Mouse (Mus musculus): ENCODE data around the gene Reep6.

Reep6 gene

DNA sequence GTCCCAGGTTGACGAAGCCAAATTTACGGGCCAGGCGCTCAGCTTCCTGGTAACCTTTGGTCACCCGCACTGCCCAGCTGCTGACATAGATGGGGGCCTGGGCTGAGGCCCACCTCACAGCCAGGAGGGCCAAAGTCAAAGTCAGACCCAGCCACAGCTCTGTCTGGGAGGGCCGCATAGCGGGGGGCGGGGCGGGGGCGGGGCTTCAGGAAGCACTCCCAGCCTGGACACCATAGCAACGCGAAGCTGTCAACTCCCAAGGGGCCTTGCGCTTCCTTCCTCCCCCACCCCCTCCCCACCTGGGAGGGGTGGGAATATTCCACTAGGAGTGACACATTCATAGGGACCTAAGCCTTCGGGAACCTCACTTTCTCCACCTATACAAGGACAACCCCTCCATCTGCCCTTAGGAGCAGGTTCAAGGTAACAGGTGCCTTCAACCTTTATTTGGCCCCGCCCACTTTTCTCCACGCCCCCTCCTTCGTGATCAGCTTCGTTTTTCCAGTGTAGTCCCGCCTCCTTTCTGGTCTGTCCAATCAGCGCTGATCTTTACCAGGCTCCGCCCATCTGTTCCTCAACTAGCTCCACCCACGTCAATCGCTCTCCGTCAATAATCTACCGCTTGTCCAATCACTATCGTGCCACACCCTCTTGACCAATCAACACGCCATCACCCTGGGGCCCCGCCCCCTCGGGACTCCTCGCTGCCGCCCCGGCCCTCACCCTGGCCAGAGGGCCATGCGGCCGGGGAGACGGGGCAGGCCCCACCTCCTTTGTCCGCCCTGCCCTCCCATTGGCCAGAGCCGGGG is at the start of gene Reep6, which contains the start of gene Pcsk4:
Reep6 (plus strand) TSS at position 681 of the 809 bp plus-strand sequence.
Pcsk4 (minus strand) TSS at position 226 of the 809 bp plus-strand sequence.
- CTCF ChIA-PET: interaction anchor here (0.6 to 3.1 kb wide), 41 partner anchors 9 to 707 kb away, joined by 3 to 17 read pairs (median 4); partner anchors contain the start of genes Mum1 (in 2 of the 4), Adamtsl5 (in 1 of the 4), Apc2 (in 1 of the 4) and Dazap1 (in 1 of the 4)

DNA sequence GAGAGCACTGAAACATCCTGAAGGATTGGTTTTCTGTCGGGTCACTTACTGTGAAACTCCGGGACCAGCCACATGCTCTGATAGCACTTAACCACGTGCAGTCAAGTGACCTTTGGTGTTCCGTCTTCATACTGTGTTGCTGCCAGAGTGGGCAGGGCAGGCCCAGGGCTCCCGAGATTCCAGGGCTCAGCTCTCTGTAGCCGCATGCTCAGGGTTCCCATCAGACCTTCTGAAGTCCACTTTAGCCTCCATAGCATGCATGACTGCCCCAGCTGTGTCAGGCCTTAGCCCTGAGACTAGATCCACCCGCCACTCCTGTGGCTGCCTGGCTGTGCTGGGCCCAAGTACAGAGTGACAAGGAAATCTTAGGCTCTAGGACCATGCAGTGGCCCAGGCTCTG is 48.4 kb upstream of the Reep6 start:
- POLR2A ChIA-PET: interaction anchor here in 3 of 4 experiments (0.8 to 8.6 kb wide), 12 partner anchors 8 to 113 kb away, joined by 3 to 119 read pairs (median 4); partner anchors contain the start of genes Apc2 (in 2 of the 3), Dazap1 (in 2 of the 3), Rps15 (in 2 of the 3) and Gamt (in 1 of the 3)
- CTCF ChIA-PET: no interaction called here

More for the DNA sequence above, at the start of gene Reep6, which contains the start of gene Pcsk4:
- POLR2A ChIA-PET: interaction anchor here (0.5 to 4.9 kb wide), 104 partner anchors 8 to 949 kb away, joined by 3 to 85 read pairs (median 4); partner anchors contain the start of genes Mbd3 (in 3 of the 4), Rps15 (in 3 of the 4), Apc2 (in 2 of the 4) and Dazap1 (in 2 of the 4)

DNA sequence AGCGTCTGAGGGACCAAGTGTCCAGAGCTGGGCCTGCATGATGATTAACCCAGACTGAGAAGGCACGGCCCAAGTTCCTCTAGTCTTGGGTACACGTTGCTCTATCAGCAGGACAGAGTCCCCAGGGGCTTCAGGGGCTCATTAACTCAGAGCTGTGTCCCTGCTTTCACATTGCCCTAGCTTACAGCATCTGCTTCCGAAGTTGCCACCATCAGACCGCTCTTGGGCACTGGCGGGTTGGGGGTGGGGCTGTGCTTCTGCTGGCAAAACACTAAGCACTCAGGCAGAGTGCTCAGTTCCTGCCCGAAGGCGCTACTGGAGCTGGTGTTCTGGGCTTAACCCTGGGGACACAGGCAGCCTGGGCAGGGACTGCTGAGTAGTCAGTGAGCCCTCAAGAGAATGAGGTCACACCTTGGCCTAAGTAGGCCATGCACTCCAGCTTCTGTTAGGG is 47.8 kb upstream of the Reep6 start:
- ChIA-PET POLR2A (interaction anchor here in 3 of 4 experiments (0.7 to 4.1 kb wide), 17 partner anchors 9 to 166 kb away, joined by 3 to 49 read pairs (median 5); partner anchors contain the start of genes Dazap1 (in 2 of the 3), Rps15 (in 2 of the 3), Apc2 (in 1 of the 3) and Gamt (in 1 of the 3)), CTCF (interaction anchor here in 1 of 4 experiments (1.0 to 1.4 kb wide), 2 partner anchors 68 to 117 kb away, joined by 3 to 5 read pairs; no protein-coding TSS in a partner anchor)

DNA sequence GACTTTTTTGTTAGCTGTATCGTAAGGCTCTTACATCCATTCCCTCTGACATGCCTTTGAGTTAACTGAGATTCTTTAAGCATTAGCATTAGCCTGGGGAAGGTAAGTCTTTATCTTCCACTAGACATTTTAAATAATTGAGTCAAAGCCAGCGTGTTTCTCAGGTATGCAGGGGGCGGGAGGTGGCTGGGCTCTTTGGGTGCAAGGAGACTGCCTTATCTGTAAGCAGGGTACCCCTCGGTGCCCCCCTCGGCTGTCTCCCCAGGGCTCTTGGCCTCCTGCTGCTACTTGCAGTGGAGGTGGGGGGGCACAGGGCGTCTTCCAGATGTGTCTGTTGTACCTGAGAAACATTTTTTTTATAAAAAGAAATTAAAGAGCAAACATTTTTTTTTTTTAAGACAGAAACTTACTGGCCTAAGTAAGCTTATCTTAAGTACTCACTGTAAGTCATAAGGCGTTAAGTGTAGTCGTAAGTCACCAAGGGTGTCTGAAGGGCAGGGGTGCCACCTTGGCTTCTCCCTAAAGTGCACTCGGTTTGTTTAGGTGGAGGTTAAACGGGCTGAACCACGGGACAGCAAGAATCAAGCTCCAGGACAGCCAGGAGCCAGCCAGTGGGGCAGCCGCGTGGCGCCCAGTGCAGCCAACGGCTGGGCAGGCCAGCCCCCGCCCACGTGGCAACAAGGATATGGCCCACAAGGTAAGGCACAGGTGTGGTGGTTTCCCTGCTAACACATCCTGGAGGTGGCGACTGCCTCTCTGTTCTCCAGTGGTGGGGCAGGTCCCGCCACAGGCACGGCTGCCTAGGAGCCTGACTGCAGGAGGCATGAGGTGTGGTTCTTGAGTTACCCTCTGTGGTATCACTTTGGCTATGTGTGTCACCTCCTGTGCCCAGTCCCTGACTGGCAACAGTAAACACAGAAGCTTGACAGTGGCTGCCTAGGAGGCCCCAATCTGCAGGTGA is 47.0 kb upstream of the Reep6 start:
- POLR2A ChIA-PET: interaction anchor here (0.6 to 4.1 kb wide), 24 partner anchors 9 to 167 kb away, joined by 3 to 49 read pairs (median 5); partner anchors contain the start of genes Rps15 (in 3 of the 4), Dazap1 (in 2 of the 4), Pcsk4 (in 2 of the 4) and Reep6 (in 2 of the 4)
- CTCF ChIA-PET: interaction anchor here in 2 of 4 experiments (0.6 to 1.5 kb wide), 5 partner anchors 9 to 118 kb away, joined by 3 to 5 read pairs (median 3); no protein-coding TSS in a partner anchor

DNA sequence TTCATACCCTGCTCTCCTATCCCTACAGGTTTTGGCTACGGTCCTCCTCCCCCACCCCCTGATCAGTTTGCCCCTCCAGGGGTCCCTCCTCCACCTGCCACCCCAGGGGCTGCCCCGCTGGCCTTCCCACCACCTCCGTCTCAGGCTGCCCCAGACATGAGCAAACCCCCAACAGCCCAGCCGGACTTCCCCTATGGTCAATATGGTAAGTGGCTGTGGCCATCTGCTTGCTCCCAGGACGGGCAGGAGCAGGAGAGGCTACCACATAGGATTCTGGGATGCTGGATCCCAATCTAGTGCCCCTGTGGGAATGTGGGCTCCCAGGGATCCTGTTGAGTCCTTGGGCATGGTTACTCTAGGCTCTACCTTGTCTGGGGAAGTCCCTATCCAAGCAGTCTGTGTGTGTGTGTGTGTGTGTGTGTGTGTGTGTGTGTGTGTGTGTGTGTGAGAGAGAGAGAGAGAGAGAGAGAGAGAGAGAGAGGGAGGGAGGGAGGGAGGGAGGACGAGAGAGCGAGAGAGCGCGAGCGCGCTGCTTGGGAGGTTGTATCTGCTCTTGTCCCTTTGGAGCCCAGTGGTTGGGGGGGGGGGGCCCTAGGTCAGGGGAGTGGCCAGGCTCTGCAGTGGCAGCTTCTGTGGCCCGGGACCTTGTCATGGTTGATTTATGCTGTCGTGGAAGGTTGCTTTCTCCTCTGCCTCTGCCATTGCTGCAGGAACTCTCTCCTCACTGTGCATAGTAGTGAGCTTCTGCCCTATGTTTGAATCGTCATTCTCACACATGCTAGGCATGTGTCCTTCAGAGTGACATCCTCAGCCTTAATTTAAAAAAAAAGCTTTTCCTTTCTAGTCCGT is 44.3 kb upstream of the Reep6 start:
- CTCF ChIA-PET: interaction anchor here in 2 of 4 experiments (0.6 to 0.9 kb wide), 3 partner anchors 10 to 88 kb away, joined by 3 to 4 read pairs (median 4); no protein-coding TSS in a partner anchor
- POLR2A ChIA-PET: interaction anchor here (0.7 to 3.2 kb wide), 18 partner anchors 7 to 200 kb away, joined by 3 to 11 read pairs (median 4); partner anchors contain the start of genes Apc2 (in 2 of the 4), Gamt (in 2 of the 4) and Dazap1 (in 1 of the 4)

DNA sequence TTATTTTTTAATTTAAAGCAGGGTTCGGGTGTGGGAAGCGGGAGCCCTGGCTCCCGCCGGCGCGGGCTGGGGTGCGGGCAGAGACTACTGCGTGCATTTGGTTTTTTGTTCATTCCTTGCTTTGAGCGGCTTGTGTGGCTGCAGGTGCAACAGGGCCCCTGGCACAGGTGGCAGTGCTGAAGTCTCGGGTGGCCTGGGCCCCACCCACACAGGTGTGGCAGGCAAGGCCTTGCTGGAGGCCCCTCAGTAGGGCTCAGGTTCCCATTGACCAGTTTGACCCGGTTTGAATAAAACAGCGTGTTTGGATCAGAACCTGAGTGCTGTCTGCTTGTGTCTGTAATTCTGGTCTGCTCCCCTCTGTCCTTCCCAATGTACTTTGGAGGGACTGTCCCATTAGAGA is 41.7 kb upstream of the Reep6 start:
- CTCF ChIA-PET: interaction anchor here in 1 of 4 experiments (1.8 kb wide), 1 partner anchor 112 kb away, joined by 8 read pairs; no protein-coding TSS in a partner anchor
- POLR2A ChIA-PET: interaction anchor here in 2 of 4 experiments (1.0 to 9.9 kb wide), 9 partner anchors 11 to 62 kb away, joined by 3 to 169 read pairs (median 5); partner anchors contain the start of genes Dazap1 (in 2 of the 2), Gamt (in 2 of the 2) and Mum1 (in 1 of the 2)

DNA sequence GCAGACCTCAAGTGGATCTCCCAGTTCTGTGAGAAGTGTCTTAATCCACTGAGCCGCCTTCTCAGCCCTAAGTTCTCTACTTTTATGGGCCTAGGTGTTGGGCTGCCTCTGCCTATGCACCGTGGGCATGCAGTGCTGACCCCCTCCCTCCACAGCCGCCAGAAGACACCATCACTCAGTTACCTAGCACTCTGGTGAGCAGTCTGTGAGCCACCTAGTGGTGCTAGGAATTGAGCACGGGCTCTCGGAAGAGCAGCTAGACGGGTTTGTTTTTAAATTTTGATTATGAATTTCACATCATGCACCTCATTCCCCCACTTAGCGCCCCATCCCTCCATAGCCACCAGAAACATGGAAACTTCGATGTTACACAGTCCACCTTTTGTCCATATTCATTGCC is 41.1 kb upstream of the Reep6 start:
- POLR2A ChIA-PET: interaction anchor here in 2 of 4 experiments (0.9 to 9.9 kb wide), 11 partner anchors 11 to 113 kb away, joined by 3 to 169 read pairs (median 3); partner anchors contain the start of genes Dazap1 (in 2 of the 2), Gamt (in 2 of the 2) and Mum1 (in 1 of the 2)

DNA sequence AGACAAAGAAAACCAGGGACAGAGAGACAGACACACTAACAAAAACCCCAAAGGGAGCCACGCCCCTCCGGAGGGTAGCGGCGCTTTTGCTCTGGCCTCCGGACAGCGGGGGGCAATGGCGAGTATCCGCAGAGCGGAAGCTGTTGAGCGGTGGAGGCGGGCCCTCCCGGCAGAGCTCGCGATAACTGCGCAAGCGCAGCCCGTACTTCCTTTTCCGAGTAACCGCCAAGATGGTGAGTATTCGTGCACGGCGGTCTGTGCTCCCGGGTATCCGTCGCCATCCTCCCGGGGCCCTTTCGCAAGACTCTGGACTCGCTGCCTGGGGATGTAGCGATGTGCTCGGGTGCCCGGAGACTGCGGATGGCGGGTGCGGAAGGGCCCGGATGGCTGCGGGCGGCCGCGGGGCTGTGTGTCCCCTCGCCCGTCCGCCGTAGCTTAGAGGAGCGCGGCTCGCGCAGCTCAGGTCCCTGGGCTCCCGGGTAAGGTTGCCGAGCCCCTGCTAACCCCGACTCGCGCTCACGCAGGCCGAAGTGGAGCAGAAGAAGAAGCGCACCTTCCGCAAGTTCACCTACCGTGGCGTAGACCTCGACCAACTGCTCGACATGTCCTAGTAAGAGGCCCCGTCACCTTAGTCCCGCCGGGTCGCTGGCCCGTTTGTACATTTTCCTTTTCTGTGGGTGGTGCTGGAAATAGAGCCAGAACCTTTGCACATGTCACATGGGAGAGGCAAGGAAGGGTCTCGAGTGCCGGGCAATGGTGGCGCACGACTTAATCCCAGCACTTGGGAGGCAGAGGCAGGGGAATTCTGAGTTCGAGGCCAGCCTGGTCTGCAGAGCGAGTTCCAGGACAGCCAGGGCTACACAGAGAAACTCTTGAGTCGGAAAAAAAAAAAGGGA is 37.3 kb upstream of the Reep6 start, which contains the start of gene Rps15:
Rps15 (plus strand) TSS at position 203 of the 896 bp plus-strand sequence.
- POLR2A ChIA-PET: interaction anchor here (0.5 to 11.0 kb wide), 174 partner anchors 9 to 744 kb away, joined by 3 to 169 read pairs (median 5); partner anchors contain the start of genes Dazap1 (in 3 of the 4), Gamt (in 3 of the 4), Mum1 (in 3 of the 4) and Pcsk4 (in 3 of the 4)
- CTCF ChIA-PET: interaction anchor here (0.6 to 1.4 kb wide), 22 partner anchors 13 to 438 kb away, joined by 3 to 9 read pairs (median 3); partner anchors contain the start of genes Dazap1 (in 1 of the 4), Mum1 (in 1 of the 4), Pcsk4 (in 1 of the 4) and Ptbp1 (in 1 of the 4)

More for the DNA sequence above, 41.1 kb upstream of the Reep6 start:
- CTCF ChIA-PET: interaction anchor here in 2 of 4 experiments (0.5 to 1.8 kb wide), 6 partner anchors 9 to 285 kb away, joined by 3 to 8 read pairs (median 3); partner anchors contain the start of gene Gamt (in 1 of the 2)

DNA sequence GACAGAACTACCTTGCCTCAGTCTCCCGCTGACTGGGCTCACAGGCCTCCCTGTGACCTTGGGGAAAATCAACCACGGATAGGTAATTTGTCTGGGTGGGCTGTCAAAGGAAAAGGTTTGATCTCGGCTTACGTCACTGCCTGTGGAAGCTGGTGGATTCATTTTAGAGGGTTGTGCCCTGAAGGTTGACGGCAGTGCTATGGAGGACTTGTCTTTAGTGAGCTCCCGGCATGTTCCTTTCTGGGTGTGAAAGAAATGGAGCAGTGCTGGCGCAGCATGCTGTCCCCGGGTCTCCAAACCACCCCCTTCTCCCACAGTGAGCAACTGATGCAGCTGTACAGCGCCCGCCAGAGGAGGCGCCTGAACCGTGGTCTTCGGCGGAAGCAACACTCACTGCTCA is 36.4 kb upstream of the Reep6 start:
- POLR2A ChIA-PET: interaction anchor here in 3 of 4 experiments (0.7 to 11.0 kb wide), 57 partner anchors 8 to 441 kb away, joined by 3 to 169 read pairs (median 9); partner anchors contain the start of genes Dazap1 (in 3 of the 3), Gamt (in 3 of the 3), Pcsk4 (in 3 of the 3) and Reep6 (in 3 of the 3)
- CTCF ChIA-PET: interaction anchor here in 1 of 4 experiments (1.4 kb wide), 1 partner anchor 67 kb away, joined by 6 read pairs; the partner anchor contains the start of gene Mum1

DNA sequence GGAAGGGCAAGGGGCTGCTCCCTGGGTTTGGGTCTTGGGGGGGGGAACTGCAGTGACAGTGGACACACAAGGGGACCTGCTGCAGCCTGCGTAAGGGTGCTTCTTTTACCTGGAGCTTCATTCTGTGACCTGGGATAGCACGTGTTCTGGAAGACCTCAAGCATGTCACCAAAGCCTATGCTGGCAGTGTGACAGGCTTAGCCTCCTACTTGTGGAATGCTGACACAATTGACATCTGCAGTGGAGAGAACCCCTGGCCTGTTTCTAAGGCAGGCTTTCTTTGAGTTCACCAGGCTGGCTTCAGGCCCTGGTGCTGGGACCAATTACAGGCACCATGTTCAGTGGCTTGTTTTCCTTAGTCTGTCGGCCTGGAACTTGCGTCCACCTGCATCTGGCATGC is 35.4 kb upstream of the Reep6 start:
- POLR2A ChIA-PET: interaction anchor here (0.6 to 11.0 kb wide), 51 partner anchors 8 to 335 kb away, joined by 3 to 169 read pairs (median 8); partner anchors contain the start of genes Mbd3 (in 3 of the 4), Pcsk4 (in 3 of the 4), Reep6 (in 3 of the 4) and Dazap1 (in 2 of the 4)

DNA sequence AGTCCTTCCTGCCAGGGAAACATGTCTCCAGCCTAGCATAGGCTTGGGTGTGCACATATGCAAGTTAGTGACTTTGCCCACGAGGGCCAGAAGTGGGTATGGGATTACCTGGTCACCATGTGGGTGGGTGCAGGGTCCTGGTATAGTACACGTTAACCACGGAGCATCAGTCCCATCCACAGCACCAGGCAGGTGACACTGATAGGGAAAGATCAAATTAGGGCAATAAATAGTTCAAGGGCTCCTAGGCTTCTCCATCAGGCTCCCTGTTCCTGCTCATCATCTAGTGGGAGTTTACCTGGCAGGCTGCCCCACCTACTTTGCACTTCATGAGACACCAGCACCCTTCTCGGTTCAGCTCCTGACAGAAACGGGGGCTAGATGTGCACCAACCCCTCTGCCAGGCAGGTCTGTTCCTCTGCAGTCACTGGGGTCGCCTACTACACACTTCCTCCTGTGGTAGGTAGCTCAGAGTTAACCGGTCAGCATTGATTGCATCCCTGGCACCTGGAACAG is 34.9 kb upstream of the Reep6 start:
- POLR2A ChIA-PET: interaction anchor here (0.6 to 11.0 kb wide), 54 partner anchors 8 to 1830 kb away, joined by 3 to 169 read pairs (median 5); partner anchors contain the start of genes Mbd3 (in 3 of the 4), Adamtsl5 (in 2 of the 4), Dazap1 (in 2 of the 4) and Gamt (in 2 of the 4)
- CTCF ChIA-PET: interaction anchor here in 3 of 4 experiments (0.5 to 2.4 kb wide), 13 partner anchors 10 to 318 kb away, joined by 3 to 10 read pairs (median 4); partner anchors contain the start of gene Adamtsl5 (in 1 of the 3)

More for the DNA sequence above, 35.4 kb upstream of the Reep6 start:
- CTCF ChIA-PET: interaction anchor here (0.6 to 2.3 kb wide), 7 partner anchors 10 to 263 kb away, joined by 3 to 8 read pairs (median 3); no protein-coding TSS in a partner anchor

DNA sequence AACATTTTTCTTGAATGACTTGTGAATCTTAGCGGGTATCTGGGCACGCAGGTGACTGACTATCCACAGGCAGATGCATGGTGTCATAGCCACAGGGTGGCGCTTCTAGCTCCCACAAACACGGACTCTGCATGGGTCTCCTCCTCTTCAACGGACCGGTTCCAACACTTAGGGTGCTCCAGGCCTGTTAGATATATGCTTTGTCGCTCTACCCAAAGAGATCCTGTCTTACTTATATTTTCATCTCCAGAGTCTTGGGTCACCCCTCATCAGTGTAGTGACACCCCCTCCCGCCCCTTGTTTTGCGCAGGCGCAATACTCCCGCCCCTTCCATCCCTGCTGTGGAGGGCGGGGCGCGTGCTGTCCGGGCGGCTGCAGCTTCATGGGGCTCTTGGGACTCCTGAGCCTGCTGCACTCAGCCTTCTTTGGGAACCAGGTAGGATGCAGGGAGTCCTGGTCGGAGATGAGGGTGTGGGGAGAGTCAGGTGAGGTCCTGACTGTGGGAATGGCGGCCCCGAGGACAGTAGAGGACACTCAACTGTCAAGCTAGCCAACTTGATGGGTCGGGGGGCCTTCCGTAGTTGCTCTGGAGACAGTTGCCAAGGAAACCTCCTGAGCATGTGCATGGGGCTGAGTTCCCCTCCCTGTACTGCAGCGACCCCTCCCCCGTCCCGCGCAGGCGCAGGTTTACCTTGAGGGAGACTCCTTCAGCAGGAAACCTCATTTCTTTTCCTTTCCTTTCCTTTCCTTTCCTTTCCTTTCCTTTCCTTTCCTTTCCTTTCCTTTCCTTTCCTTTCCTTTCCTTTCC is 33.9 kb upstream of the Reep6 start, which contains the start of gene Apc2:
Apc2 (plus strand) TSS at position 360 of the 808 bp plus-strand sequence.
- CTCF ChIA-PET: interaction anchor here (0.5 to 2.4 kb wide), 22 partner anchors 9 to 562 kb away, joined by 3 to 10 read pairs (median 4); partner anchors contain the start of genes Adamtsl5 (in 1 of the 4), Pcsk4 (in 1 of the 4) and Reep6 (in 1 of the 4)

More for the DNA sequence above, 33.9 kb upstream of the Reep6 start, which contains the start of gene Apc2:
- POLR2A ChIA-PET: interaction anchor here (0.6 to 11.0 kb wide), 59 partner anchors 8 to 1831 kb away, joined by 3 to 169 read pairs (median 4); partner anchors contain the start of genes Mbd3 (in 3 of the 4), Adamtsl5 (in 2 of the 4), Dazap1 (in 2 of the 4) and Gamt (in 2 of the 4)

All from embryonic stem cell, embryonic (primary cell).